Mouse (Mus musculus): ENCODE measurements at regions not wholly inside any gene's neighbourhood (a gene's known extent, or its start where the extent isn't known, plus 50 kb on each side); places are given as distances from the start of the nearest gene placed in this dataset. TPM values are rescaled to one million over a fixed set of nuclear protein-coding genes. Genes with fewer than 3 reads are reported as not detected.
A peak's percentile ranks its signal among the peaks of the same experiment; 100 is the strongest.

DNA sequence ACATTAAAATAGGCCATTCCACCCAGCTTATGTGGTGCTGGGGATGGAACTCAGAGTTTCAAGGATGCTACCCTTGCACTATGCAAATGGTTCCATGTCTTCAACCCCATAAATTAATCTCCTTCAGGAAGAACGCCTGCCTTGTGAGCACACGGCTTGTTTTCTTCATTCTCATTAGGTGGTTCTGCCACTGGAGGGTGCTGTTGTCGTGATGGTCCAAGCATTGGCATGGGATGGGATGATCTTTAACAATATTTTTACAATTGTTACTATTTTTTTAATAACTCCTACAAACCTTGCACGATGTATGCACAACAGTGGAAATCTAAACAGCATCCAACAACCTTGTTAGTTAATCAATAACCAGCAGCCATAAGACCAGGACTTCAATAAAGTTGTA is 185.0 kb downstream of the S1pr1 start:
- Histone ChIP-seq H3K27me3 (replicated peaks) (no peaks in the 10 kb centered on the region), H3K4me2 (no peak overlapping the region), H3K27ac (replicated peaks) (no peak overlapping the region), H3K36me3 (no peaks in the 10 kb centered on the region), H3K4me1 (no peaks in the 10 kb centered on the region), H3K4me3 (replicated peaks) (no peak overlapping the region), H3K9me3 (replicated peaks) (no peaks in the 10 kb centered on the region), H3K9ac (replicated peaks) (no peak overlapping the region)
- ATAC-seq (ENCODE audit: low FRiP score), result 0 out of 2 replicates have a peak, but pooled peaks have one; percentile 47
- WGBS, result 44% methylated on average over 4 of the region's 4 CpGs

DNA sequence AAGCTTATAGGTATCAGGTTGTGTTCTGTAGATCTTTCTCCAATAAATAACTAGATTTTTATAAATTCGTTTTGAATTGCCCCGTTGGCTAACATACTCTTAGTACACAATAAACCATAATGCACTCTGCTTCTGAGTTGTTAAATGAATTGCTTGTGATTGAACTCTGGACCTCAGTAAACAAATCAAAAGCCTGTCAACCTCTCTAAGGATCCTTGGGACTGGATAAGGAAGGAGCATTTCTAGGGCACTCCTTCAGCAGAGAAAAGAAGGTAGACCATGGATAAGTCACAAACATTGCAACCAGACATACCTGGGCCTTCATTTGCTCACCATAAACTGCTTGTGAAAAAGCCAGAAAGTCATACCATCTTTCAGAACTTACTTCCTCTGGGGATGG is 191.4 kb downstream of the S1pr1 start:
- Histone ChIP-seq H3K27me3 (replicated peaks) (no peaks in the 10 kb centered on the region), H3K4me3 (replicated peaks) (no peak overlapping the region), H3K9me3 (replicated peaks) (no peaks in the 10 kb centered on the region), H3K9ac (replicated peaks) (no peak overlapping the region), H3K4me2 (no peak overlapping the region), H3K27ac (replicated peaks) (no peak overlapping the region), H3K4me1 (no peaks in the 10 kb centered on the region), H3K36me3 (no peaks in the 10 kb centered on the region)
- ATAC-seq (ENCODE audit: low FRiP score), result no peak
- WGBS, result 87% methylated on average over 2 of the region's 2 CpGs

DNA sequence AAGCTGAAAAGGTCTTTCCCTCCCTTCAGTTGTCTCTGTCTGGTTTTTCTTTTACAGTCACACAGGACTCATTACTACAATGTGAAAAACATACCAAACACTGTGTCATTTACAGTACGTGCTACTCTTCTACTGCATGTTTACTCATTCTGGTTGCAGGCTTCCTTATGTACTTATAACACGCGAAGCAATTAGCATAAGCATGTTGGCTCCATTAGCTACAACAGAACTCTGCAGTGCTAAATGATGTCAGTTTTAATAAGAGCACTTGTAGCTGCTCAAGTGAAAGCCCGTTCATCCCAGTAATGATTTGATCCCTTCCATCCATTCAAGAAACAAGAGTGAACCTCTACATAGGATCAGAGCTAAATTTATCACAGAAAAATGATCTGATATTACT is 199.2 kb downstream of the S1pr1 start:
- Histone ChIP-seq H3K4me2 (no peak overlapping the region), H3K27ac (replicated peaks) (no peak overlapping the region), H3K36me3 (no peaks in the 10 kb centered on the region), H3K9me3 (replicated peaks) (no peaks in the 10 kb centered on the region), H3K9ac (replicated peaks) (no peak overlapping the region), H3K4me3 (replicated peaks) (no peak overlapping the region), H3K4me1 (no peaks in the 10 kb centered on the region), H3K27me3 (replicated peaks) (no peaks in the 10 kb centered on the region)
- ATAC-seq (ENCODE audit: low FRiP score), result no peak
- WGBS, result 86% methylated on average over 4 of the region's 4 CpGs

DNA sequence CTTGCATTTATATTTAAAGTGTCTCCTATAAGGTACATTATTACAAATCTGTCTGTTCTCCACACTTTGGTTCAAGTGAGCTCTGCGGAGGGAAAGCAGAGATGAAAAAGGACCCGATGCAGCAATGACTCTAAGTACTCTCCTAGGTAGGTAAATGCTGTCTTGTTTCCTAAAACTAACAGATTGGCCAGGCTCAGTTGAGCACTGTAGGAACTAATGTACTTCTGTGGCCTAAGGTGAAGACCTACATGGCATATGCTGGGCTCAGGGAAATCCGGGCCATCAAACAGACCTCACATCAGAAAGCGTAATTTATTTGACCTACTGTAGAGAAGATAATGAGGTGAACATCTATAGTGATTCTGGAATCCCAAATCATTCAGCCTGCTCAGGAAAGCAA is 205.2 kb downstream of the S1pr1 start:
- H3K4me3 ChIP-seq (replicated peaks), result no peak overlapping the region
- 85% methylated on average over 4 of the region's 4 CpGs for WGBS
- H3K4me1 ChIP-seq, result no peaks in the 10 kb centered on the region
- no peaks in the 10 kb centered on the region for H3K36me3 ChIP-seq
- H3K27ac ChIP-seq (replicated peaks), result no peak overlapping the region
- no peaks in the 10 kb centered on the region for H3K9me3 ChIP-seq (replicated peaks)
- H3K4me2 ChIP-seq, result no peak overlapping the region
- H3K27me3 ChIP-seq (replicated peaks), result no peaks in the 10 kb centered on the region
- ATAC-seq (ENCODE audit: low FRiP score), result no peak
- no peak overlapping the region for H3K9ac ChIP-seq (replicated peaks)

DNA sequence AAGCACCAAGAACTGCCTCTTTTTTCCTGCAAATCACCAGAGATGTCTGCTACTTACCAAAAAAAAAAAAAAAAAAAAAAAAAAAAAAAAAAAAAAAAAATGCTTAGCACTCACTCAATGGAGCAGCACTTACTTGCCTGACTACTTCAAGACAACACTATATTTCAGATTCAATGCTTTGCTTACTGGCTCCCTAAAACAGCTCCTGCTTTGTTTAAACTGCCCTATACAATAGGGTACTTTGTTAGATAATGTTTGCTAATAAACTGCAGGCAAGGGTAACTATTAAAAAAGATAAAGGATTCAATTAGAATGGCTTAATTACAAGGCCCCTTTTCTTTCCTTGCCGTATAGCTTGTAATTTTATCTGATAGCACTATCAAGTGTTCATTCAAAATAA is 217.5 kb downstream of the S1pr1 start:
- H3K27me3 ChIP-seq (replicated peaks), result no peaks in the 10 kb centered on the region
- H3K27ac ChIP-seq (replicated peaks), result no peak overlapping the region
- no peaks in the 10 kb centered on the region for H3K9me3 ChIP-seq (replicated peaks)
- no peak overlapping the region for H3K4me2 ChIP-seq
- no peak overlapping the region for H3K9ac ChIP-seq (replicated peaks)
- no peak for ATAC-seq (ENCODE audit: low FRiP score)
- H3K4me3 ChIP-seq (replicated peaks), result no peak overlapping the region
- H3K36me3 ChIP-seq, result no peaks in the 10 kb centered on the region
- WGBS, result 16% methylated on average over 1 of the region's 1 CpGs
- H3K4me1 ChIP-seq, result no peaks in the 10 kb centered on the region

DNA sequence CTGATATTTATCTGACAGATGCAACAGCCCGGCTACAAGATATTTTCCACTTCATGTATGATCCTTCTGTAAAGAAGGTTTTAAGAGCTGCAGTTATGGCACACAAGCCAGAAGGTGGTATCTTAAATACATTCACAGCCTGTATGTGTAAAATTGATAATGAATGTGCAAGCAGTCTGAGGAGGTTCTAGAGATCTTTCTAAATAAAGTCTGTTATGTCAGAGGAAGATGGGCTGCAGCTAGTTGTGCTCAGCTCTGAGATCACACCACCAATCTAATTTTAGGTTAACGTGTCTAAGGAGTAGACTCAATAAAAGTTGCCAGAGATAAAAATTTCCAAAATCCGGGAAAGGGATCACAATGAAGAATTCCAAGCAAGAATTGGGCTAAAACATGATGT is 218.8 kb downstream of the S1pr1 start:
- no peak overlapping the region for H3K27ac ChIP-seq (replicated peaks)
- 86% methylated on average over 3 of the region's 3 CpGs for WGBS
- H3K9me3 ChIP-seq (replicated peaks), result no peaks in the 10 kb centered on the region
- no peak overlapping the region for H3K4me2 ChIP-seq
- no peak for ATAC-seq (ENCODE audit: low FRiP score)
- H3K27me3 ChIP-seq (replicated peaks), result no peaks in the 10 kb centered on the region
- H3K9ac ChIP-seq (replicated peaks), result no peak overlapping the region
- H3K4me1 ChIP-seq, result no peaks in the 10 kb centered on the region
- H3K4me3 ChIP-seq (replicated peaks), result no peak overlapping the region
- H3K36me3 ChIP-seq, result no peaks in the 10 kb centered on the region

DNA sequence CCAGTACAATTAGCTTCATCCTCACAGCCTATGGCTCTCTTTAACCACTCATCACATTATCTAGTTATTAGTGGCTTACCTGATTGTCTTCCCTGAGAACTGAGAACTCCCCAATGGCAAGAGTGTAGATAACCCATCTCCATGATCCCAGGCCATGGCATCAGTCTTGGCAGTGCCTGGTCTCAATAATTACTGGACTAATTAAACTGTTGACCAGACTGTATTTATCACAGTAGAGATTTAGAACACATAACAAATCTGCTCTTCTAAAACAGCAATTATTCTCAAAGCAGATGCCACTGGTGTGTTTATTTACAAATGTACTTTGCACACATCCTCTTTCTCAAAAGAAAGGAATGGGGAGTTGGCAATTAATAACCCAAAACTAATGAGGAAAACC is 219.2 kb downstream of the S1pr1 start:
- ATAC-seq (ENCODE audit: low FRiP score), result no peak
- Histone ChIP-seq H3K4me3 (replicated peaks) (no peak overlapping the region), H3K4me1 (no peaks in the 10 kb centered on the region), H3K4me2 (no peak overlapping the region), H3K9me3 (replicated peaks) (no peaks in the 10 kb centered on the region), H3K9ac (replicated peaks) (no peak overlapping the region), H3K36me3 (no peaks in the 10 kb centered on the region), H3K27ac (replicated peaks) (no peak overlapping the region), H3K27me3 (replicated peaks) (no peaks in the 10 kb centered on the region)

DNA sequence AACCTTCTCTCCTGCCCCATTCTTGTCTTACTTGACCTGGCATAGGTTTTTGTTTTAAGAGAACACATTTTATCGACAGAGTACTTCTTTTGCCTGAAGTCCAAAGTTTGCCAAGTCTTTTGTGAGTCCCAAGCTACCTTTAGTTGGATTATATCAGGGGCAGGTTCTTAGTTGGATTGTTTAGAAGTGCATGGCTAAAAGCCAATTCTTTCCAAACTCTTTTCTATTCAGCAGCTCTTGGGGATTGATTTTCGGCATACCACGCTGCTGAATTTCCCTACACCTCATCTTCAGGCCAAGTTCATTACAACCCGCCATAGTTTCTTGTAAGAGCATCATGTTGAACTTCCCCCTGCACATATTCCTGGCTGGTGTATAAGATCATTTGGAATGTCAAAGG is 245.9 kb downstream of the S1pr1 start:
- 79% methylated on average over 4 of the region's 4 CpGs for WGBS
- no peaks in the 10 kb centered on the region for H3K4me1 ChIP-seq
- H3K4me2 ChIP-seq, result no peak overlapping the region
- H3K4me3 ChIP-seq (replicated peaks), result no peak overlapping the region
- ATAC-seq (ENCODE audit: low FRiP score), result no peak
- H3K36me3 ChIP-seq, result no peaks in the 10 kb centered on the region
- no peaks in the 10 kb centered on the region for H3K27me3 ChIP-seq (replicated peaks)
- H3K9me3 ChIP-seq (replicated peaks), result no peaks in the 10 kb centered on the region; the same call in 1 of the 2 replicates
- H3K27ac ChIP-seq (replicated peaks), result no peak overlapping the region
- no peak overlapping the region for H3K9ac ChIP-seq (replicated peaks)

DNA sequence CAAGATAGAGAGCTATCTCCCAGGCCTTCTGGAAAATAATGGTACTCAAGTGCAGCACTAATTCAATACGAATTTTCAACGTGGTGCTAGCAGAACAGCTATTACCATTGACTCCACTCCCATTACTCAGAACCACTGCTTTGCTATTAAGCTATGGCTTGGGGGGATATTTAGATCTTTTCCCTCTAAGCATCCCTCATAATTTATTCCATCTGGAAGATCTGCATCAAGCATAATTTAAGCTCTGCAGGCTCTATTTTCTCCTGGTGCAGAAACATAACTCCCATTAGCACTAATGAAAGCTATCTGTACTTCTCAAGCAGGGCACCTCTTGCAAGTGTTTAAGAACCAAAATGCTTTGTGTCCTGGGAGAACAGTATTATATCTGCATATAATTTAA is 247.0 kb downstream of the S1pr1 start:
- H3K27ac ChIP-seq (replicated peaks), result no peak overlapping the region
- no peak overlapping the region for H3K4me2 ChIP-seq
- peak; percentile 45; the same call in 1 of the 2 replicates for ATAC-seq (ENCODE audit: low FRiP score)
- H3K4me1 ChIP-seq, result no peaks in the 10 kb centered on the region
- H3K4me3 ChIP-seq (replicated peaks), result no peak overlapping the region
- WGBS, result 24% methylated on average over 2 of the region's 2 CpGs
- H3K9me3 ChIP-seq (replicated peaks), result no peaks in the 10 kb centered on the region; the same call in 1 of the 2 replicates
- no peaks in the 10 kb centered on the region for H3K36me3 ChIP-seq
- no peaks in the 10 kb centered on the region for H3K27me3 ChIP-seq (replicated peaks)
- no peak overlapping the region for H3K9ac ChIP-seq (replicated peaks)

DNA sequence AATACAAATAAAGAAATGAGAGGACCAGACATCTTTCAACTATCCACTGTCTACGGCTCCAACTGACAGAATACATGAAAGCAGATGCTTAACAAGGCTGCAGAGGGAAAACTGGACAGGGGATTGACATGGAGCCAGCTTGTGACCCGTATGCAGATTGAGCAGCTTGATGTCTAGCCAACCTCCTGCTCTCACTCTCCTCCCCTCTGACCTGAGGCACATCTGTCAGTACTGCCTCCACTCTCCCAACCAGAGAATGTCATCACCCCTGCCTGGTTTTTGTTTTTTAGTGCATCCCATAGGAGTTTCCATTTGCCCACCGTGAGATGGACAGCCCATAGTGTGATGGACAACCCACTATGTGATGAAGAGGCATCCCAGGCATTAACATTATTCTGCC is 252.2 kb downstream of the S1pr1 start:
- no peaks in the 10 kb centered on the region for H3K9me3 ChIP-seq (replicated peaks)
- 62% methylated on average over 3 of the region's 3 CpGs for WGBS
- ATAC-seq (ENCODE audit: low FRiP score), result peak; percentile 41; the same call in 1 of the 2 replicates
- no peaks in the 10 kb centered on the region for H3K36me3 ChIP-seq
- H3K4me3 ChIP-seq (replicated peaks), result no peak overlapping the region
- H3K4me2 ChIP-seq, result no peak overlapping the region
- H3K27ac ChIP-seq (replicated peaks), result no peak overlapping the region
- H3K9ac ChIP-seq (replicated peaks), result no peak overlapping the region
- H3K27me3 ChIP-seq (replicated peaks), result no peaks in the 10 kb centered on the region
- no peaks in the 10 kb centered on the region for H3K4me1 ChIP-seq

Small RNA genes lying in the stretch of these regions (microRNA-seq; reads per million reads assigned to microRNA genes)
- gene Gm25347, result not detected
